Mouse (Mus musculus) urinary bladder, adult 18-20 months (tissue): ENCODE data around the gene Homer1.

Source experiments
- DNase-seq, 2 experiments: peaks; one replicate each; pipeline ENCODE4 v3.0.0; 2022; ENCODE audit warnings: low spot score in 2 of 2, mixed read lengths in 2 of 2

The Homer1 gene

DNA sequence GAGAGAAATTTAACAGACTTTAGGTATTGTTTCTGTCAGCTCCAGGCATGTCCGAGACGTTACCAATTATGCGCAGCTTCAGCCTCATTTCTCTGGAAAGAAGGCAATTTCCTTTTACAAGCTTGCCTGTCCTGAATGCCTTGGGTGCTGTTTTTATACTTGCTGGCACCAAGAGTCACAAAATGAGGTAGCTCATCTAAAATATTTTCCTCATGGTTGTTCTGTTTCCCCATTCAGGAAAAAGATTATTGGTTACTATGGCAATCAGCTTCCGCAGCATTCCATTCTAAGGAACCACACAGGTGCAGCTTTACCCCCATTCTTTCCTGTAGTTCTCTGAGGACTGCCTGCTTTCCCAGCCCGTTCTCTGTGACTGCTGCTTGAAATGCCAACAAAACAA, at the start of gene Homer1:
Gene Homer1 (plus strand): TSS at position 320 of the 400 bp plus-strand sequence.
- no peak for DNase-seq

DNA sequence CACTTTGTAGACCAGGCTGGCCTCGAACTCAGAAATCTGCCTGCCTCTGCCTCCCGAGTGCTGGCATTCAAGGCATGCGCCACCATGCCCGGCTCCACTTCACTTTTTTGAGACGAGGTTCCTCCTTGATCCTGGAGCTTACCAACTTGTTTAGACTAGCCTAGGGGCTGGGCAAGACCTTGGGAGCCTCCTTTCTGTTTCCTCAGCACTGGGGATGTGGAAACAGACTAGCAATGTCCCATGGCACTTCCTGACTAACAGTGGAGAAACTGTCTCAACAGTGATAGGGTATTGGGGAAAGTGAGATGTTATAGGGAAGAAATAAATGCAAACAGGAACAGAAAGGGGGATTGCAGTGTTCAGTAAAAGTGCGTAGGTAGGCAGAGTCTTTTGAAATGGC, 47.7 kb upstream of the Homer1 start:
- no peak for DNase-seq

DNA sequence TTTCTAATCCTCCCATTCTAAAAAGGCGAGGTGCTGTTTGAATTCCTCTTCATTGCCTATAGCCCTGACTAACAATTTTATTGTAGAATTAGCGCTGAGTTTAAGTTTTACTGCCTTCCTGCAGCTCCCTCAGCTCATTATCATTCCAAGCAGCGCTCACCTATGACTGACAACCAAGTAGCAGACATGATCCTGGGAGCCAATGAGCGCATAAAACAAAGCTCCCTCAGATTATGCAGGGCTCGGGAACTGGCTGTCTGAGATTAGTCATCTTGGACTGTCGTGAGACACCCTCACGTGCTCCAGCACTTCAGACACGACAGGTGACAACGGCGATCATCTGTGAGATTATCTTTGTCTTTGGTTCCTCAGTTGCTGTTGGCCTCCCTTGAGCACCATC, 47.3 kb upstream of the Homer1 start:
- no peak for DNase-seq

DNA sequence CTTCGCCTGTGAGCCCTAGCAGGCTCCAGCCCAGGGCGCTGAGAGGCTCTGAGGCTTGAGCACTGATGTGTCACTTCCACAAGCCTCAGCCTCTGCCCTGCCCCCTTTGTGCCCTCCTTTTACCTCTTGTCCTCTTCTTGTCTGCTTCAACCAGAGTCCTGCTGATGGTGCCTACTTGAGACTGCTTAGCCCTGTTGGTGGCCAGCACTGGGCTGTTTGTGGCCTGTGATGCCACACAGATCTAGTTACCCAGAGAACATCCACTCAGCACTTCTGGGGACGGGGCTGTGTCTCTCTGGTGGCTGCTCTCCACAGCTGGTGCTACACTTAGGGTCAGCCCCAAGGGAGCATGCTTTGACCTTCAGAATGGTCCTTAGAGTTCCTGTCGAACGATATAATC, 46.5 kb upstream of the Homer1 start:
- no peak for DNase-seq

- no peak for DNase-seq
These were observed 32.3 kb upstream of the Homer1 start for GRCm38 (mm10) chr13:93267151-93267550.

GRCm38 (mm10) chr13:93300581-93300980, 1.1 kb downstream of the Homer1 start:
- no peak for DNase-seq

GRCm38 (mm10) chr13:93301060-93301459, 1.6 kb downstream of the Homer1 start:
- DNase-seq = no peak

GRCm38 (mm10) chr13:93302846-93303562, 3.6 kb downstream of the Homer1 start:
- no peak for DNase-seq

GRCm38 (mm10) chr13:93303563-93304250, 4.3 kb downstream of the Homer1 start:
- peak; percentile 93 to 94 for DNase-seq

DNA sequence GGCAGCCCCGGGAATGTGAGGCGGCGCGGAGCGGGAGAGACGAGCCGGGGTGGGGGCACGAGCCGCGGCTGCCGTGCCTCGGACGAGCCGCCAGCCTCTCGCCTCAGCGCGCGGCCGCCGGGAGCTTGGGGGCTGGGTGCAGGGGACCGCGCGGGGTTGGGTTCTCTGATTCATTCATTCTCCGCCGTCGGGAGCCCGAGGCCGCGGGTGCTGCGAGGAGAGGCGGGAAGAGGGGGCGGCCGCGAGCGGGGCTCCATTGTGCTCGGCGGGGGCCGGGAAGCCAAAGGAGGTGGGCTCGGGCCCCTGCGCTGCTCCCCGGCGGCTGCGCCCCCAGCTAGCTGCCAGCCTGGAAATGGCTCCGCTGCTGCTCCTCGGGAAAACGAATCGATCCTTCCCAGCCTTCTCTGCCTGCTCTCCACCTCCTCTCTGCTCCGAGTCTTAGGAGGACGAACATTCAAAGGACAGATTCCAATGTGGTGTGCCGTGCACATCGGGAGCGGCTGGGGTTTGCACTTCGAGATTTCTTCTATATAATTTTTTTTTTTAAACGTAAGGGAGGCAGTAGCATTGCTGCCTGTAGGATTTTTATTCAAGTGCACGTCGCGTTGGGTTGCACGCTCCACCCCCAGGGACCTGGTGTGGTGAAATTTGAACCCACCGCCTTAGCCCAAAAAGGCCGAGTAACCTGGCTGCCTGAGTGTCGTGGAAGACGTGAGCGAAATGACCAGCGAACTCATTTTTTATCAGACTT, 5.0 kb downstream of the Homer1 start:
- peak; percentile 15 to 70 for DNase-seq

DNA sequence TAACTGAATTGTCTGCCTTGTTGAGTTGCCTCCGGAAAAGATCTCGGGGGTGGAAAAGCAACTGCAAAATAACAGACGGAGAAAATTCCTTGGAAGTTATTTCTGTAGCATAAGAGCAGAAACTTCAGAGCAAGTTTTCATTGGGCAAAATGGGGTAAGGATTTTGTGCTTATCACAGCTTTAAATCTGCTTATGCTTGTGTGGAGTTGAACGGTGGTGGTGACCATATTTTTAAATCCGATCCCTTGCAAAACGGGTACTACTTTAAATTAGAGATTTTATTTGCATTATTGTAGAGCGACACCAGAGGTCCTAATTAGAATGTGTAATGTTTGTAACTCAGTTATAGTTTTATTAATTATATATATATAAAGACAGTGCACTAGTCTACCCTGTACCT, 5.7 kb downstream of the Homer1 start:
- no peak for DNase-seq

GRCm38 (mm10) chr13:93305636-93306035, 6.2 kb downstream of the Homer1 start:
- no peak for DNase-seq

GRCm38 (mm10) chr13:93306545-93306944, 7.1 kb downstream of the Homer1 start:
- no peak for DNase-seq

- no peak for DNase-seq
These were observed 8.3 kb downstream of the Homer1 start for GRCm38 (mm10) chr13:93307700-93308099.

DNA sequence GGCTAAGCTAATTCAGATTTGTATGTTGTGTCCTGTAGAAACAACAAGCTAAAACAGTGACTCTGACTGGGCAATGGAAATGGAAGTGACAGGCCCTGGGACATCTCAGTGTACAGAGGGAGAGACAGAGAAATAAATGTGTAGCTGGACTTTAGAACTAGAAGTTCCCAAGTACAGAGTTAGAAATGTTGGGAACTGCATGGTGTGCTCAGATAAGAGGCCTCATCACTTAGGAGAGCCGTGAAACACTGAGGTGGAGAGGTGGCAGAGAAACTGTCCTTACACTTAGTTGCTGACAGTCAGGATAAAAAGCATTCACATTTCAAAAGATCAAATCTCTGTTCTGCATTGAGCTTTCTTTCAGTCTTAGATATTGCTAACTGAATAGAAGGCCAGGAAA, 9.9 kb downstream of the Homer1 start:
- DNase-seq = no peak

- DNase-seq = no peak
These were observed 13.1 kb downstream of the Homer1 start for GRCm38 (mm10) chr13:93312518-93312917.

DNA sequence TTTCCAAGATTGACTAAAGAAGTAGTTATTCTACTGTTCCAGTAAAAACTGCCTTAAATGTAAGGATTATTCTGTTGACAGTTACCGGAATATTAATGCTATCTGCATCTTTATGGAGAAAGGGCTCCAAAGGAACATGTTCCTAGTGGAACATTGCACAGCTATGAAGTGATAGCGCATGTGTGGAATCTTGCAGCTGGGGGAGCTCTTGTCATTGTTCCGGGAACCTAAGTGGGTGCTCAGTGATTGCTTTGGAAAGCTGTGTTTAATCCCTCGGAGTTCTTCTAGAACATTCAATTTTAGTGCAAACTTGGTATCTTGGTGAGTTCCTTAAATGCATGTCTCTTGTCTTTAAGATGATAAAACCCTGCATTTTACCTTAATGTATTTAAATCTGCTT, 14.9 kb downstream of the Homer1 start:
- no peak for DNase-seq

- DNase-seq = no peak
These were observed 20.7 kb downstream of the Homer1 start for GRCm38 (mm10) chr13:93320089-93320488.

GRCm38 (mm10) chr13:93326326-93326725, 26.9 kb downstream of the Homer1 start:
- no peak for DNase-seq

DNA sequence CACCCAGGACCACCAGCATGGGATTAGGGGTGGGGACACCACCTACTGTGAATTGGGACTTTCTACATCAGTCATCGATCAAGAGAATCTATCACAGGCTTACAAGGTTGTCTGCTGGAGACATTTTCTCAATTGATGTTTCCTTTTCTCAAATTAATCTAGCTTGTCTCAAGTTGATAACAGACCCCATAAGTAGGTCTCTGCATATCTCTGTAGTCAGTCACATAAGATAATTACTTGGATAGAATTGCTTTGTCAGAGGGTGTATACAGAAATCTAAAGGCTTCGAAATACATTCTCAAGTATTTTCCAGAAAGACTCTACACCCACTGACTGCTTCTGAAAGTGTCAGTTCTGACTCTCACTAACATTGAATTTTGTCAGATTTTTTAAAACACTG, 32.3 kb downstream of the Homer1 start:
- DNase-seq = no peak

DNA sequence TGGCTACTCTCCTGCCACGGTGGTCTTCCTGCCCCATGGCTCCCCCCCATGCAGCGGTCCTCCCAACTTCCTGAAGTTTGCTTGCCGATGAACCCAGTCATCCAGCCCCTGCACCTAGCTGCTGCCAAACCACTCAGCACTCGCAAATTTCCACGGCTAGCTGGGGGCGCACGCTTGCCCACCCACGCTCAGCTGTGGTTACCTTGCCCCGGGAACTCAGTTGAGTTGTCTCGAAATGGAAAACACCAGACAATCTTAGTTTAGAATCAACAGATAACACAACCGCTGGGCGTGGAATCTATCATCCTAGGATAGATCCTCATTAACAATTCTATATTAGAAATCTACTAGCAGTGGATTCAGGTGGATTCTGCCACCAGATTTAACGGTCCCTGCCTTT, 33.1 kb downstream of the Homer1 start:
- DNase-seq = no peak

DNA sequence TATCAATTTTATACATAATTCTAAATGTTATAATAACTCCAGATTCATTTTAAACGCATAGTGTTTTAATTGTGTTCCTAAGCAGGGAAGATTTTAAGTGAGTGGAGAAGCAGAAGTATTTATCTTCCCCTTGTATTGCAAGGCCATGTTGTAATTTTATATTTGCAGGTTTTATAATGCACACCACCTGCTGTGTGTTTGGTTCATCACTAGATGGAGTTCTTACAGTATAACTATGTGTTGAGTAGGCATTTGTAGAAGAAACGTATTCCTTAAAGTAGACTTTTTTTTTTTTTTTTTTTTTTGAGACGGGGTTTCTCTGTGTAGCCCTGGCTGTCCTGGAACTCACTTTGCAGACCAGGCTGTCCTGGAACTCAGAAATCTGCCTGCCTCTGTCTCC, 35.9 kb downstream of the Homer1 start:
- DNase-seq = no peak

DNA sequence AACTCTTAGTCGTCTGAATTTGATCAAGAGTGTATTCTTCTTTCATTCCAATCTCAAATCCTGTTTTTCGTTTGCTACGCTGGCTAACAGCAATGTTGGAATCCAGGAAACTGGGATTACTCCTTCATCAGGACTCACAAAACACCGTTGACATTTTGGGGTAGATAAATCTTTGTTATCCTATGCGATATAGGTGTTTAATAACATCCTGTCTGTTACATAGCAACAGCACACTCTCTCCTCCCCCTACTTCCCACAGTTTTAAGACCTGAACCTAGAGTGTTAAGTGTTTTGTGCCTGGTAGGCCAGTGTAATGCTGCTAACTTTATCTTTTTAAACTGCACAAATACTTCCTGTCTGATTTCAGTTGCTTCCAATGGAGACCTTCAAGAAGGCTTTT, 39.0 kb downstream of the Homer1 start:
- no peak for DNase-seq
